Mouse (Mus musculus) neural tube, embryonic 10.5 days (tissue): ENCODE measurements around the gene Btbd35f7.
"Not testable (repeated sequence)": the region's sequence is repeated elsewhere in the genome, so short reads cannot be mapped to it uniquely, and the experiment has no call there.

ENCODE experiments used
- DNase-seq: peaks from one replicate; pipeline ENCODE4 v3.0.0-alpha.2; 2017; ENCODE audit warnings: low spot score; ENCODE audit errors: extremely low spot score

Btbd35f7 gene

GRCm38 (mm10) chrX:5668767-5669166 is at the start of gene Btbd35f7:
TSS of gene Btbd35f7 (plus strand) at chrX:5669067.
- not testable (repeated sequence) for DNase-seq
